Mouse (Mus musculus) megakaryocyte, embryonic 14.5 days (primary cell): ENCODE measurements around the gene Slc16a4.

Experiments
- FLI1 ChIP-seq: IDR thresholded peaks from 2 replicates; pipeline ENCODE4 v1.6.1; 2012; ENCODE audit warnings: low read length, inconsistent platforms, mixed read lengths
- GATA1 ChIP-seq: IDR thresholded peaks from 3 replicates; pipeline ENCODE4 v1.6.1; 2012; ENCODE audit warnings: mixed read lengths, low read length, inconsistent platforms, borderline replicate concordance

- TF ChIP-seq GATA1 (no peak), FLI1 (no peak)
Observed at GRCm38 (mm10) chr3:107317338-107317737, 26.3 kb downstream of the Slc16a4 start.
